Mouse (Mus musculus): Measurements from ENCODE around the gene Olfr61.
"Not testable (repeated sequence)": the region's sequence is repeated elsewhere in the genome, so short reads cannot be mapped to it uniquely, and the experiment has no call there.

The Olfr61 gene

DNA sequence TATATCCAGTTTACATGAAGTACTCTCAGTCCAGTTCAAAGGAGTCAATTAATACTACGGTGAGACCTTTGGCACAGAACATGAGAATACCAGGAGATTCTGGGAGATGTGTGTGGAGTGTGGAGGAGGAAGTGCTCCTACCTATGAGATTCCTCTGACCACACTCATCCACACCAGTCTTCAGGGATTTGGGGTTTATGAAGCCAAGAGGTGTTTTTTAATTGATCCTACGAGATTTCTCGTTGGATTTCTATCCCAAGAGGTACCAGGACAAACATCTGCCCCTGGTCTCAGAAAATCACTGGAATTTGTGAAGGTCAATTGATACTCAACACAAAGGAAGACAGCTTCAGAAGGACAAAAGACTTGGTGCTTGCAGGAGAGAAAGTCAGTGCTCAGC lies at the start of gene Olfr61:
Gene Olfr61 (plus strand): TSS at position 301 of the 400 bp plus-strand sequence.
- not testable (repeated sequence) for DNase-seq

DNA sequence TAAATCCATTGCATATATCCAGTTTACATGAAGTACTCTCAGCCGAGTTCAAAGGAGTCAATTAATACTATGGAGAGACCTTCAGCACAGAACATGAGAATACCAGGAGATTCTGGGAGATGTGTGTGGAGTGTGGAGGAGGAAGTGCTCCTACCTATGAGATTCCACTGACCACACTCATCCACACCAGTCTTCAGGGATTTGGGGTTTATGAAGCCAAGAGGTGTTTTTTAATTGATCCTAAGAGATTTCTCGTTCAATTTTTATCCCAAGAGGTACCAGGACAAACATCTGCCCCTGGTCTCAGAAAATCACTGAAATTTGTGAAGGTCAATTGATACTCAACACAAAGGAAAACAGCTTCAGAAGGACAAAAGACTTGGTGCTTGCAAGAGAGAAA lies 27.8 kb upstream of the Olfr61 start, which contains the start of gene Olfr46:
Gene Olfr46 (plus strand): TSS at position 301 of the 400 bp plus-strand sequence.
- DNase-seq: not testable (repeated sequence)

DNA sequence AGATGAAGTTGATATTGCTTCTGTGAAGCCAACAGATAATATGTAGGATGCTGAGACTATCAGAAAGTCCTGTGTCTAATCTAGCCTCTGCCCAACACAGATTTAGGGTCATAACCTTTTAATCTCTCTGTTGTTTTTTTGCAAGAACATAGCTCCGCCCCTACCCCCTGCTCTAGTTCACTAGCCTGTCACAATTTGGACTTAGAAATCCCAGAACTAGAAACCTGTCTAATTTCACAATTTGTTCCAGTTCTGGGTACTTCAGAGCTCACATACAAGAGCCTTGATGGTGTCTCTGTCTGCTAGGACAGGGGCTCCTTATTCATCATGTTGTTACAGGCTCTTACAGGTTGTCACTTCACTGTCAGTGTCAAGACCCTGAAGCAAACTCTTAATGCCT lies 1.8 kb downstream of the Olfr61 start:
- DNase-seq: no peak

DNA sequence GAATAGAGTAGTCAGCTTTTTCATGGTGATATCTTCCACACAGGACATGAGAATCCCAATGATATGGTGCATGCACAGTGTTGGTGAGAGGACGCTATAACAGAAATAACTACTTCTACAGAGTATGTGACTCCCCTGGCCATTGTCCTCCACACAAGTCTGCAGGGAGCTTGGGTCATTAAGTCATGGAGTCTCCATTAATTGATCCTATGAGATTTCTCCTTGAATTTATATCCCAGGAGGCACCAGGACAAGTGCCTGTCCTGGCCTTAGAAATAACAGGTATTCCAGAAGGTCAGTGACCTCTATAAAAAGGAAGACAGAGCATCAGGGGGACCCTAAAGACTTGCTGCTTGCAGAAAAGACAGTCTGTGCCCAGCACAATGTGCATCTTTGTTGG lies 17.4 kb downstream of the Olfr61 start, which contains the start of gene Olfr53:
Gene Olfr53 (plus strand): TSS at position 301 of the 400 bp plus-strand sequence.
- no peak for DNase-seq

DNA sequence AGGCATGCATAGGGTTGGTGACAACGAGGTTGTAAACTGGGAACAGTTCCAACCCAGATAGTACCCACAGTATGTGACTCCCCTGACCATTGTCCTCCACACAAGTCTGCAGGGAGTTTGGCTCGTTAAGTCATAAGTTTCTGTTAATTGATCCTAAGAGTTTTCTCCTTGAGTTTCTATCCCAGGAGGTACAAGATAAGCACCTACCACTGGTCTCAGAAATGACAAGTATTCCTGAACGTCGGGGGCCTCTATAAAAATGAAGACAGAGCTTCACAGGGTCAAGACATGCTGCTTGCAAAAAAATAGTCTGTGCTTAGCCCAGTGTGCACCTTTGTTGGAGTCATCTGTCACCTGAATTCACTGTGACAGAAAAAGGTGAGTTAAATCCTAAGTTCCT lies 30.9 kb downstream of the Olfr61 start, which contains the start of gene Olfr539:
Gene Olfr539 (plus strand): TSS at position 301 of the 400 bp plus-strand sequence.
- no peak for DNase-seq

DNA sequence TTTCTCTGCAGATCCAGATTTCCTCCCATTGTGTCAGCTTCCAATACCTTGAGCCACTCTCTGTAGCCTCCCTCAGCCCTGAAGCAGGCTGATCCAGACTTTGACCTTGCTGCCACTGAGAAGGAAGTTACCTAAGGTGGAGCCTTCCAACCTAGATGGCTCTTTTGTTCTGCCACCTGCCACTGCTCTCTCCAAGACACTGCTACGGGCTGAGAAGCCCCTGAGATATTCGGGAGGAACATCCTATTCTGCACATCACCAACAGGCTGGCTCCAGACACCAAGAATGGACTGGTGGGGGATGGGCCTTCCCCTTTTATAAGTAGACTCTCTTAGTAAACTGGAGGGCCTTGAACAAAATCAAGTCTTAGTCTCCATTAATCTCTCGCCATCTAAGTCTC lies 41.9 kb downstream of the Olfr61 start:
- DNase-seq: not testable (repeated sequence)

DNA sequence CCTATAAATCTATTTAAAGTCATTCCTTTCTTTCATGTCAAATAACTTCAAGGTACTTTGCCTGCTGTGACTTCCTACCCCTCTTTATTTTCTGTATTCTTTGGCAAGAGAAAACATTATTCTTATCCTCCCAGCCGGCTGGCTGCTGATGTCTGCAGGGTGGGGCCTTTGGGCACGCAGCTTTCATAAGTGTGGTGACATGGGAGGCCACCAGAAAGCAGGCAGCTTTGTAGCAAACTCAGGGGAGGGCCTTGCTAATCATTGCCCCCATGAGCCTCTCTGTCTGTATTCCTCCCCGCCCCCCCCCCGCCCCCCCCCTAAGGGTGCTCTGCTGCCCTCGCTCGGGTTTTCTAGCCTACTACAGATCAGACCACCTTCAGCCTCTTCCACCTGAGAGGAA lies 47.1 kb downstream of the Olfr61 start:
- no peak for DNase-seq

DNA sequence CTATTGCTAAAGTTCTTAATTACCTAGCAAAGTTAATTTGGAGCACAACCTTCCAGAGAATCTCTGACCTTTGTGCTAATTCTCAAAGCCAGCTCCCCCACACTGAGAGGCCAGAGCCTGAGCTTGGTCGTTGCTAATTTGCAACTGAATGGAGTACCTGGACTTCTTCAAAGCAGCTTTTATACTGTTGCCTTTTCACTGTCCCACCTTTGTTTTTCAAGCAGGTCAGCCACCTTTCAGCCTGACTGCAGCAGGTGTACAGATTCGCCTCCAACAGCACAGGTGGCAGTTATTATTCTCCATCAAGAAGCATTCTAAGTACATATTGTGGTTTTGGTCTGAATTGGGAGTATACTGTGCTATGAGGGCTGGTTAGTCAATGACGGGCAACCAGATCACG lies 50.8 kb downstream of the Olfr61 start:
- DNase-seq: not testable (repeated sequence)

DNA sequence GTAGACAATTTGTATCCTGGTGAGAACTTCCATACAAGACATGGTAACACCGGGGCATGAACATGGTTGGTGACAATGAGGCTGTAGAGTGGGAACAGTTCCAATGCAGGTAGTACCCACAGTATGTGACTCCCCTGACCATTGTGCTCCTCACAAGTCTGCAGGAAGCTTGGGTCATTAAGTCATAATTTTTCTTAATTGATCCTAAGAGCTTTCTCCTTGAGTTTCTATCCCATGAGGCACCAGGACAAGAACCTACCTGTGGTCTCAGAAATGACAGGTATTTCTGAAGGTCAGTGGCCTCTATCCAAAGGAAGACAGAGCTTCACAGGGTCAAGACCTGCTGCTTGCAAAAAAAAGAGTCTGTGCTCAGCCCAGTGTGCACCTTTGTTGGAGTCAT lies 52.9 kb downstream of the Olfr61 start, which contains the start of gene Olfr45:
Gene Olfr45 (plus strand): TSS at position 301 of the 400 bp plus-strand sequence.
- DNase-seq: no peak
